Mouse (Mus musculus): ENCODE measurements around the gene Dusp12. TPM values are rescaled to one million over a fixed set of nuclear protein-coding genes. Genes with fewer than 3 reads are reported as not detected.

The Dusp12 gene
- polyA plus RNA-seq, 1 experiment = 13.8 TPM

DNA sequence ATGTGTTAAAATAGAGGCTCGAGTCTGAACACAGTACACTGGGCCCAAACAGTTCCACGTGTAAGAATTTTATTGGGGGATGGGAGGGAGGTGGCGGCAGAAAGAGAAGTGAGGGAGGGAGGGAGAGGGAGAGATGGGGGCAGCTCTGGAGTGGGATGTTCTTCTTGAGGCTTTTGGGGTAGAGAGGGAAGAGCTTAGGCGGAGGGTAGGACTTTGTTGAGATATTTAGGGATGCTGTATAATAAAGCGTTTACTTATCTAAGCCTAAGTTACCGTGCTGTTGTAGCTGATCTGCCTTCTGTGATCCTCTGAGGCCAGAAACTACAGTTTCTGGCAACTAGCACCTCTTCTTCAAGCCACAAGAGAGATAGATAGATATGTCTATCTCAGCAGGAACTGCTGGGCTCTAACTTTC, 711 bp upstream of the Dusp12 start:
- Histone ChIP-seq H3K27me3 (replicated peaks; ENCODE audit: control insufficient read depth, insufficient read depth, low read length) (no peaks in the 10 kb centered on the region), H3K27ac (ENCODE audit: insufficient read depth, low read depth, low read length) (no peak overlapping the region), H3K36me3 (ENCODE audit: control insufficient read depth, insufficient read depth, low read length) (no peaks in the 10 kb centered on the region), H3K4me3 (ENCODE audit: insufficient read depth, low read depth, low read length) (0 out of 2 replicates have a peak overlapping the region, but pooled peaks have one; percentile 13), H3K4me1 (ENCODE audit: control insufficient read depth, insufficient read depth, low read length) (peaks cover 11% of the 10 kb centered on the region; the same call in 1 of the 2 replicates)
- DNase-seq = no peak
- TF ChIP-seq POLR2A (IDR thresholded peaks at IDR 0.05; ENCODE audit: low read depth, low read length) (no peak), CTCF (conservative IDR thresholded peaks at IDR 0.05; ENCODE audit: insufficient read depth, insufficient read length, low read depth, low read length) (no peak)
- 46% methylated on average over 6 of the region's 6 CpGs for WGBS

DNA sequence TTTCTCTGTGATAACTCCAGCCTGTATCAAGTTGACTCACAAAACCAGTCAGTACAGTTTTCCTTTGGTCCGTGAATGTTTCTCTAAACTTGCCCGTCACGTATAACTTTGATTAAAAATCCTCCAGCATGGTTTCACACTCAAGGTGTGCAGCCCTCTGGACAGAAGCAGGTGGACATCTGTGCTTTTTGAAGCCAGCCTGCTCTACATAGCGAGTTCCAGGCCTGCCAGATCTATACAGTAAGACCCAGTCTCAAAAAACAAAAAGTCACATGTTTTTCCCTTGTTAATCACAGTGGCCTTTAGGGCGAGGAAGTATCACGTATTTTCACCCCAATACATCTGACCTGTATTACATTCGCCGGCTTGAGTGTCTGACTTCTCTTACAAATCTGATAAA, 950 bp downstream of the Dusp12 start:
- Histone ChIP-seq H3K27ac (ENCODE audit: insufficient read depth, low read depth, low read length) (peak overlapping the region; percentile 78), H3K36me3 (ENCODE audit: control insufficient read depth, insufficient read depth, low read length) (no peaks in the 10 kb centered on the region), H3K4me3 (ENCODE audit: insufficient read depth, low read depth, low read length) (peak overlapping the region; percentile 87), H3K4me1 (ENCODE audit: control insufficient read depth, insufficient read depth, low read length) (peaks cover 15% of the 10 kb centered on the region; the same call in 1 of the 2 replicates), H3K27me3 (replicated peaks; ENCODE audit: control insufficient read depth, insufficient read depth, low read length) (no peaks in the 10 kb centered on the region)
- 11% methylated on average over 8 of the region's 8 CpGs for WGBS
- no peak for DNase-seq
- TF ChIP-seq CTCF (conservative IDR thresholded peaks at IDR 0.05; ENCODE audit: insufficient read depth, insufficient read length, low read depth, low read length) (no peak), POLR2A (IDR thresholded peaks at IDR 0.05; ENCODE audit: low read depth, low read length) (no peak)

DNA sequence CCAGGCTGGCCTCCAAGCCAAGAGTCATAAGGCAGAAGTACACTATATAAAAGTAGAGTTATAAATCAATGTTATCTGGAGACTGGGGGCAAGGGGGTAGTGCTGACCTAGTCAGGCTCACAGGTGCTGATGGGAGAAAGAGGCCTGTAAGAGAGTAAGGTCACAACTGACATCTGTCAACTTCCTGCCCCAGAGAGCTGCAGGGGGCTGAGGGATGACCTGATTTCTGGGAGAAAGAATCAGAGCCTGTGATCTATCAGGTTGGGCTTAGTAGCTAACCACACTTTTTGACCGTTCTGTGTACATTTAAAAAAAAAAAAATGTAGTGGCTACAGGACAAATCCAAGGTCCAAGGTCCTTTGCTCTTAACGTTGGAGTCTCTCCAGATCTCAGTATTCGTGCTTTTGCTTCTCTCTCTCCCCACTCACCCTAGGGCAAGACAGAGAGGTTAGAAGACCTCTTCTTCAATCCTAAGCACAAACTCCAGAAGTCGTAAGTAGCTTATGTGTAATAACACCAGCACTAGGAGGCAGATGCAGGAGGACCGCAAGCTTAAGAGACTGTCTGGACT, 2.3 kb downstream of the Dusp12 start:
- peak overlapping the region; percentile 91 for H3K27ac ChIP-seq (ENCODE audit: insufficient read depth, low read depth, low read length)
- TF ChIP-seq POLR2A (IDR thresholded peaks at IDR 0.05; ENCODE audit: low read depth, low read length) (no peak), CTCF (conservative IDR thresholded peaks at IDR 0.05; ENCODE audit: insufficient read depth, insufficient read length, low read depth, low read length) (no peak)
- no peaks in the 10 kb centered on the region for H3K36me3 ChIP-seq (ENCODE audit: control insufficient read depth, insufficient read depth, low read length)
- H3K27me3 ChIP-seq (replicated peaks; ENCODE audit: control insufficient read depth, insufficient read depth, low read length) = no peaks in the 10 kb centered on the region
- 40% methylated on average over 5 of the region's 5 CpGs for WGBS
- H3K4me1 ChIP-seq (ENCODE audit: control insufficient read depth, insufficient read depth, low read length) = peaks cover 15% of the 10 kb centered on the region; the same call in 1 of the 2 replicates
- peak; percentile 71 for DNase-seq
- no peak overlapping the region for H3K4me3 ChIP-seq (ENCODE audit: insufficient read depth, low read depth, low read length)

DNA sequence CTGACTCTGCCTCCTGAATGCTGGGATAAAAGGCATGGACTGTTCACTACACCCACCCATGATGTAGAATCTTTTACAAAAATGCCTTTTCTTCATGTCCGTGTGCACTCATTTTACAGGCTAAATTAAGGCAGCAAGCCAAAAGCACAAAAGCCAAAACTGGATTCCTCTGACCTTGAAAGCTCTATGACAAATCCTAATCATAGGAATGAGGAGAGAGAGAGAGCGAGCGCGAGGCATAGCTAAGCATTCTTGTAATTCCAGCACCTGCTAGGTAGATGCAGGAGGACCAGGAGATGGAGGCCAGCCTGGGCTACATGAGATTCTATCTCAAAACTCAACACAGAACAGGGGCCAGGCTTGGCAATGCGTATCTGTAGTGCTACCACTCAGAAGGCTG, 8.4 kb downstream of the Dusp12 start:
- no peak overlapping the region for H3K4me3 ChIP-seq (ENCODE audit: insufficient read depth, low read depth, low read length)
- DNase-seq = no peak
- H3K27me3 ChIP-seq (replicated peaks; ENCODE audit: control insufficient read depth, insufficient read depth, low read length) = no peaks in the 10 kb centered on the region
- WGBS = 49% methylated on average over 5 of the region's 5 CpGs
- TF ChIP-seq CTCF (conservative IDR thresholded peaks at IDR 0.05; ENCODE audit: insufficient read depth, insufficient read length, low read depth, low read length) (no peak), POLR2A (IDR thresholded peaks at IDR 0.05; ENCODE audit: low read depth, low read length) (no peak)
- no peak overlapping the region for H3K27ac ChIP-seq (ENCODE audit: insufficient read depth, low read depth, low read length)
- peaks cover 9% of the 10 kb centered on the region; the same call in 1 of the 2 replicates for H3K4me1 ChIP-seq (ENCODE audit: control insufficient read depth, insufficient read depth, low read length)
- H3K36me3 ChIP-seq (ENCODE audit: control insufficient read depth, insufficient read depth, low read length) = no peaks in the 10 kb centered on the region

DNA sequence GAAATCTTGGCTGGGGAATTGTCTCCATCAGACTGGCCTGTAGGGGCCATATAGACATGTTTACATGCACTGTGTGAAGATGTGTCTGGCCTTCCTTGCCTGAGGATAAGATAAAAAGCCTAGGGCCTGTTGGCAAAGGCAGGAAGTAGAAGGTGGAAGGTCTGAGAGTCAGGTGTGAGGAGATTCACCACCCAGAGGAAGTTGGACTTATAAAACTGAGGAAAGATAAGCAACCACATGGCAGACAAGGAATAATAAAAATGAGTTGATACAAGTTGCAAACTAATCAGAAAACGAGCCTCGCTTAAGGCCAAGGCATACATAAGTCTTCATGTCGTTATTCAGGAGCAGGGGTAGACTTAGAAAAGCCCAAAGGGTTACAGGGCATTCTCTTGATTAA, 9.7 kb downstream of the Dusp12 start:
- Histone ChIP-seq H3K4me3 (ENCODE audit: insufficient read depth, low read depth, low read length) (no peak overlapping the region), H3K27ac (ENCODE audit: insufficient read depth, low read depth, low read length) (no peak overlapping the region), H3K4me1 (ENCODE audit: control insufficient read depth, insufficient read depth, low read length) (peaks cover 9% of the 10 kb centered on the region; the same call in 1 of the 2 replicates), H3K27me3 (replicated peaks; ENCODE audit: control insufficient read depth, insufficient read depth, low read length) (no peaks in the 10 kb centered on the region), H3K36me3 (ENCODE audit: control insufficient read depth, insufficient read depth, low read length) (no peaks in the 10 kb centered on the region)
- 33% methylated on average over 3 of the region's 3 CpGs for WGBS
- DNase-seq = no peak
- TF ChIP-seq CTCF (conservative IDR thresholded peaks at IDR 0.05; ENCODE audit: insufficient read depth, insufficient read length, low read depth, low read length) = no peak
- TF ChIP-seq POLR2A (IDR thresholded peaks at IDR 0.05; ENCODE audit: low read depth, low read length) = no peak

DNA sequence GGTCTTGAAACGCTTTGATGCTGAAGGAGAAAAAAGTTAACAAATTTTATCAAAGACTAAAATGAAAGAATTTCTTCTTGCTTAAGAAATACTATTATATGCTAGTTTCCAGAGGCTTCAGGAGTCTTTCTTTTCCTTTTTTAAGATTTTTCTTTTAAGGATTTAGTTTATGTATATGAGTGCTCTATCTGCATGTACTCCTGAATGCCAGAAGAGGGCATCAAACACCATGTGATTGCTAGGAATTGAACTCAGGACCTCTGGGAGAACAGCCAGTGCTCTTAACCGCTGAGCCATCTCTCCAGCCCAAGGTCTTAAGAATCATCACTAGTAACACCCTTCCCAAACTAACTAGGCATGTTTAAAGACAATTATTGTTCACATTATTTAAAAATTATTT, 13.4 kb downstream of the Dusp12 start:
- Histone ChIP-seq H3K27ac (ENCODE audit: insufficient read depth, low read depth, low read length) (no peak overlapping the region), H3K4me1 (ENCODE audit: control insufficient read depth, insufficient read depth, low read length) (peaks cover 6% of the 10 kb centered on the region; the same call in 1 of the 2 replicates), H3K4me3 (ENCODE audit: insufficient read depth, low read depth, low read length) (no peak overlapping the region), H3K36me3 (ENCODE audit: control insufficient read depth, insufficient read depth, low read length) (no peaks in the 10 kb centered on the region), H3K27me3 (replicated peaks; ENCODE audit: control insufficient read depth, insufficient read depth, low read length) (no peaks in the 10 kb centered on the region)
- 83% methylated on average over 2 of the region's 2 CpGs for WGBS
- TF ChIP-seq CTCF (conservative IDR thresholded peaks at IDR 0.05; ENCODE audit: insufficient read depth, insufficient read length, low read depth, low read length) (peak; percentile 28; the same call in 1 of the 2 replicates), POLR2A (IDR thresholded peaks at IDR 0.05; ENCODE audit: low read depth, low read length) (no peak)
- DNase-seq = no peak

DNA sequence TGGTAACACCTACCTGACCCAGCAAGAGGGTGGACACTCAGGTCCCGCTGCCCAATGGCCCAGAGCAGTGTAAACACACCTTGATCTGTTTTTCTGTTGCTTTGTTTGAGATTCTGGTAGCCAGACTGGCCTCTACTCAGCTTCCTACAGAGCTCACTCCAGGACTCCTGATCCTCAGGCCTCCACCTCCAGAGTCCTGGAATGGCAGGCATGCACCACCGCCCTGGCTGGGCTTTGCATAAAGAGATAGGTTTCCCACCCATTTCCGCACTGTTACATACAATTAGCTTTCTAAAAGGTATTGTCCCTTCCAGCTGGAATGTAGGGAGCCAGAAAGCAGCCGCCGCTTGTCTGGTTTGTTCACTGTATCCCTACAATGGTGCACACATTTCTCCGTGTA, 13.9 kb downstream of the Dusp12 start:
- DNase-seq = no peak
- 91% methylated on average over 6 of the region's 6 CpGs for WGBS
- no peaks in the 10 kb centered on the region for H3K36me3 ChIP-seq (ENCODE audit: control insufficient read depth, insufficient read depth, low read length)
- no peaks in the 10 kb centered on the region for H3K27me3 ChIP-seq (replicated peaks; ENCODE audit: control insufficient read depth, insufficient read depth, low read length)
- TF ChIP-seq CTCF (conservative IDR thresholded peaks at IDR 0.05; ENCODE audit: insufficient read depth, insufficient read length, low read depth, low read length) (no peak), POLR2A (IDR thresholded peaks at IDR 0.05; ENCODE audit: low read depth, low read length) (no peak)
- no peak overlapping the region for H3K4me3 ChIP-seq (ENCODE audit: insufficient read depth, low read depth, low read length)
- no peak overlapping the region for H3K27ac ChIP-seq (ENCODE audit: insufficient read depth, low read depth, low read length)
- H3K4me1 ChIP-seq (ENCODE audit: control insufficient read depth, insufficient read depth, low read length) = peaks cover 6% of the 10 kb centered on the region; the same call in 1 of the 2 replicates

All from kidney, adult 2 months (tissue).